Mouse (Mus musculus) lung, embryonic 14.5 days (tissue): Measurements from ENCODE around the gene Plk5. TPM values are rescaled to one million over a fixed set of nuclear protein-coding genes. Genes with fewer than 3 reads are reported as not detected.

Experiments used
- ATAC-seq: fragments of 200-750 bp; cut with Nextera tagmentation; 2 replicates; pipeline ENCODE4 v1.8.0; 2017; ENCODE audit warnings: mild to moderate bottlenecking, moderate TSS enrichment, moderate library complexity; ENCODE audit not compliant: insufficient read depth
- DNase-seq: peaks from one replicate; pipeline ENCODE4 v3.0.0-alpha.2; 2015
- H3K27ac ChIP-seq: fragments of 300-500 bp; sonication (generic); 2 replicates; pipeline ENCODE4 v1.5.1; 2014; ENCODE audit warnings: low read depth, mild to moderate bottlenecking, moderate library complexity
- H3K27me3 ChIP-seq: fragments of 300-500 bp; sonication (generic); 2 replicates; pipeline ENCODE4 v1.6.1; 2014; ENCODE audit warnings: low read length, control low read depth; ENCODE audit not compliant: insufficient read depth
- H3K36me3 ChIP-seq: fragments of 300-500 bp; sonication (generic); 2 replicates; pipeline ENCODE4 v1.6.1; 2014; ENCODE audit warnings: control low read depth; ENCODE audit not compliant: insufficient read depth
- H3K4me1 ChIP-seq: fragments of 300-500 bp; sonication (generic); 2 replicates; pipeline ENCODE4 v1.6.1; 2014; ENCODE audit warnings: antibody characterized with exemption, control low read depth; ENCODE audit not compliant: insufficient read depth
- H3K4me2 ChIP-seq: fragments of 300-500 bp; sonication (generic); 2 replicates; pipeline ENCODE4 v1.6.1; 2014; ENCODE audit warnings: mild to moderate bottlenecking
- H3K4me3 ChIP-seq: fragments of 300-500 bp; sonication (generic); 2 replicates; pipeline ENCODE4 v1.5.1; 2014; ENCODE audit warnings: low read depth, low read length
- H3K9ac ChIP-seq: fragments of 300-500 bp; sonication (generic); 2 replicates; pipeline ENCODE4 v1.6.1; 2014
- H3K9me3 ChIP-seq: fragments of 300-500 bp; sonication (generic); 2 replicates; pipeline ENCODE4 v1.6.1; 2016; ENCODE audit warnings: low read depth, low read length, control low read depth
- CTCF ChIP-seq: IDR thresholded peaks from 2 replicates; pipeline ENCODE4 v1.5.1; 2016; ENCODE audit warnings: antibody characterized with exemption, low read depth
- WGBS: fragments of 180-500 bp; shearing (Covaris S2); extraction: QIAGEN DNeasy Blood & Tissue Kit; methylation state at CpG from one replicate; pipeline ENCODE4 v1.1.7; 2014; 5-methylcytosine and 5-hydroxymethylcytosine counted together
- microRNA-seq: library from miRNA; unstranded; fragments of <30 nt; microRNA quantifications from one replicate; pipeline ENCODE4, GENCODE M21; 2016; ENCODE audit warnings: borderline number of aligned reads
- polyA plus RNA-seq: library from polyadenylated mRNA; unstranded; fragments of >200 nt; fragmentation: Nextera tagmentation; extraction: Ambion mirVana; gene quantifications from 2 replicates; pipeline ENCODE4 v1.2.1, GENCODE M21; 2014

Plk5 gene
- polyA plus RNA-seq, 1 experiment from 2014 or later: 0.61 TPM

- H3K4me1 ChIP-seq: peaks cover 10% of the 10 kb centered on the region
- peak; percentile 72 for TF ChIP-seq CTCF
- peak; percentile 47 for DNase-seq
- H3K4me3 ChIP-seq: no peak overlapping the region
- H3K9ac ChIP-seq: no peak overlapping the region
- 87% methylated on average over 4 of the region's 4 CpGs for WGBS
- H3K27ac ChIP-seq: no peak overlapping the region
- no peak overlapping the region for H3K4me2 ChIP-seq
- H3K9me3 ChIP-seq: no peaks in the 10 kb centered on the region
- peaks cover 34% of the 10 kb centered on the region for H3K36me3 ChIP-seq
- H3K27me3 ChIP-seq: no peaks in the 10 kb centered on the region
- ATAC-seq: no peak
Measured at GRCm38 (mm10) chr10:80403044-80403692, 46.9 kb downstream of the Plk5 start.

GRCm38 (mm10) chr10:80405481-80406173, 49.4 kb downstream of the Plk5 start:
- peak overlapping the region; percentile 99 for H3K4me2 ChIP-seq
- peak overlapping the region; percentile 84 for H3K9ac ChIP-seq
- H3K27ac ChIP-seq: no peak overlapping the region
- TF ChIP-seq CTCF: no peak
- no peaks in the 10 kb centered on the region for H3K9me3 ChIP-seq
- H3K36me3 ChIP-seq: peaks cover 54% of the 10 kb centered on the region
- no peak for ATAC-seq
- H3K4me1 ChIP-seq: peaks cover 7% of the 10 kb centered on the region
- H3K27me3 ChIP-seq: no peaks in the 10 kb centered on the region
- H3K4me3 ChIP-seq: peak overlapping the region; percentile 94
- 49% methylated on average over 10 of the region's 10 CpGs for WGBS
- no peak for DNase-seq

GRCm38 (mm10) chr10:80406684-80407501, 50.6 kb downstream of the Plk5 start, which contains the start of gene Uqcr11:
TSS of gene Uqcr11 (minus strand) at chr10:80406830.
- peaks cover 57% of the 10 kb centered on the region for H3K36me3 ChIP-seq
- TF ChIP-seq CTCF: no peak

GRCm38 (mm10) chr10:80407924-80408323, 51.7 kb downstream of the Plk5 start:
- Histone ChIP-seq H3K36me3 (peaks cover 57% of the 10 kb centered on the region), H3K27ac (peak overlapping the region; percentile 61; the same call in 1 of the 2 replicates), H3K27me3 (no peaks in the 10 kb centered on the region), H3K9me3 (no peaks in the 10 kb centered on the region), H3K4me2 (peak overlapping the region; percentile 99), H3K9ac (no peak overlapping the region), H3K4me1 (peaks cover 7% of the 10 kb centered on the region), H3K4me3 (no peak overlapping the region)
- ATAC-seq (no peak), DNase-seq (no peak)
- WGBS: 37% methylated on average over 4 of the region's 4 CpGs
- TF ChIP-seq CTCF: no peak

More at GRCm38 (mm10) chr10:80406684-80407501, 50.6 kb downstream of the Plk5 start, which contains the start of gene Uqcr11:
- ATAC-seq: peak; percentile 77
- Histone ChIP-seq H3K4me1 (peaks cover 7% of the 10 kb centered on the region), H3K4me3 (peak within 1 kb of the TSS; percentile 94), H3K27ac (peak within 1 kb of the TSS; percentile 61), H3K9me3 (no peaks in the 10 kb centered on the region), H3K9ac (peak within 1 kb of the TSS; percentile 84), H3K27me3 (no peaks in the 10 kb centered on the region), H3K4me2 (peak within 1 kb of the TSS; percentile 99)
- DNase-seq: peak; percentile 97
- 1% methylated on average over 27 of the region's 27 CpGs for WGBS

GRCm38 (mm10) chr10:80412656-80413541, 56.6 kb downstream of the Plk5 start:
- no peak overlapping the region for H3K9ac ChIP-seq
- peak; percentile 47 for DNase-seq
- H3K9me3 ChIP-seq: no peaks in the 10 kb centered on the region
- 83% methylated on average over 44 of the region's 44 CpGs for WGBS
- no peak overlapping the region for H3K4me3 ChIP-seq
- no peaks in the 10 kb centered on the region for H3K4me1 ChIP-seq
- no peak overlapping the region for H3K4me2 ChIP-seq
- TF ChIP-seq CTCF: no peak
- peaks cover 93% of the 10 kb centered on the region for H3K36me3 ChIP-seq
- no peak overlapping the region for H3K27ac ChIP-seq
- H3K27me3 ChIP-seq: no peaks in the 10 kb centered on the region
- no peak for ATAC-seq

Small RNAs within 50 kb of the gene (microRNA-seq; reads per million reads assigned to microRNA genes)
- gene Gm22721: not detected

Other genes with a start within 250 kb of the Plk5 start
- 28.7 and 29.7 TPM in 2 replicates for gene Stk11, start 240.7 kb upstream of the Plk5 start, polyA plus RNA-seq
- 493 and 529 TPM in 2 replicates for gene Atp5d, start 217.8 kb upstream of the Plk5 start, polyA plus RNA-seq
- 3.8 and 5.5 TPM in 2 replicates for gene Cbarp, start 215.6 kb upstream of the Plk5 start, polyA plus RNA-seq
- gene Midn, start 208.2 kb upstream of the Plk5 start, polyA plus RNA-seq: 32.6 and 34.2 TPM in 2 replicates
- 71.8 and 71.9 TPM in 2 replicates for gene Cirbp, start 190.5 kb upstream of the Plk5 start, polyA plus RNA-seq
- gene 1600002K03Rik, start 183.5 kb upstream of the Plk5 start, polyA plus RNA-seq: 8.3 and 9.7 TPM in 2 replicates
- 19.6 and 22.7 TPM in 2 replicates for gene Efna2, start 177.0 kb upstream of the Plk5 start, polyA plus RNA-seq
- 56.8 and 63.4 TPM in 2 replicates for gene Mum1, start 130.0 kb upstream of the Plk5 start, polyA plus RNA-seq
- 318 and 319 TPM in 2 replicates for gene Ndufs7, start 107.3 kb upstream of the Plk5 start, polyA plus RNA-seq
- 26.8 and 29.4 TPM in 2 replicates for gene Gamt, start 95.4 kb upstream of the Plk5 start, polyA plus RNA-seq
- 44.9 and 49.3 TPM in 2 replicates for gene Dazap1, start 95.0 kb upstream of the Plk5 start, polyA plus RNA-seq
- gene Rps15, start 64.0 kb upstream of the Plk5 start, polyA plus RNA-seq: 1,192 and 1,202 TPM in 2 replicates
- gene Apc2, start 60.5 kb upstream of the Plk5 start, polyA plus RNA-seq: 0.62 and 0.96 TPM in 2 replicates
- 41.7 and 41.8 TPM in 2 replicates for gene 2310011J03Rik, start 35.9 kb upstream of the Plk5 start, polyA plus RNA-seq
- gene Pcsk4, start 27.0 kb upstream of the Plk5 start, polyA plus RNA-seq: 3.8 and 4.2 TPM in 2 replicates
- 10.5 and 12.2 TPM in 2 replicates for gene Reep6, start 26.5 kb upstream of the Plk5 start, polyA plus RNA-seq
- gene Adamtsl5, start 8.0 kb upstream of the Plk5 start, polyA plus RNA-seq: 0.68 and 1.2 TPM in 2 replicates
- 7.4 and 8.6 TPM in 2 replicates for gene Mex3d, start 31.2 kb downstream of the Plk5 start, polyA plus RNA-seq
- gene Mbd3, start 43.1 kb downstream of the Plk5 start, polyA plus RNA-seq: 224 and 268 TPM in 2 replicates
- gene Uqcr11, start 50.4 kb downstream of the Plk5 start, polyA plus RNA-seq: 663 and 669 TPM in 2 replicates
- gene Tcf3, start 77.2 kb downstream of the Plk5 start, polyA plus RNA-seq: 148 and 175 TPM in 2 replicates
- not detected in 2 replicates for gene Onecut3, start 138.4 kb downstream of the Plk5 start, polyA plus RNA-seq
- 0.09 and 0.14 TPM in 2 replicates for gene Atp8b3, start 182.7 kb downstream of the Plk5 start, polyA plus RNA-seq
- 27.8 and 34.5 TPM in 2 replicates for gene Rexo1, start 205.1 kb downstream of the Plk5 start, polyA plus RNA-seq
- 9.5 and 11.8 TPM in 2 replicates for gene Klf16, start 220.9 kb downstream of the Plk5 start, polyA plus RNA-seq
- gene Abhd17a, start 233.9 kb downstream of the Plk5 start, polyA plus RNA-seq: 151 and 153 TPM in 2 replicates
- gene Scamp4, start 246.4 kb downstream of the Plk5 start, polyA plus RNA-seq: 90.5 and 92.8 TPM in 2 replicates
- 8.7 and 10.1 TPM in 2 replicates for gene Adat3, start 246.4 kb downstream of the Plk5 start, polyA plus RNA-seq
- 2.4 and 3.1 TPM in 2 replicates for gene Gm49322, start 249.6 kb downstream of the Plk5 start, polyA plus RNA-seq